Mouse (Mus musculus): ENCODE measurements at regions not wholly inside any gene's neighbourhood (a gene's known extent, or its start where the extent isn't known, plus 50 kb on each side); places are given as distances from the start of the nearest gene placed in this dataset.

- intact Hi-C loops (cut with DNase I) = no loop called here
These were observed 174.3 kb downstream of the Cryba4 start for GRCm38 (mm10) chr5:112077840-112078600.

DNA sequence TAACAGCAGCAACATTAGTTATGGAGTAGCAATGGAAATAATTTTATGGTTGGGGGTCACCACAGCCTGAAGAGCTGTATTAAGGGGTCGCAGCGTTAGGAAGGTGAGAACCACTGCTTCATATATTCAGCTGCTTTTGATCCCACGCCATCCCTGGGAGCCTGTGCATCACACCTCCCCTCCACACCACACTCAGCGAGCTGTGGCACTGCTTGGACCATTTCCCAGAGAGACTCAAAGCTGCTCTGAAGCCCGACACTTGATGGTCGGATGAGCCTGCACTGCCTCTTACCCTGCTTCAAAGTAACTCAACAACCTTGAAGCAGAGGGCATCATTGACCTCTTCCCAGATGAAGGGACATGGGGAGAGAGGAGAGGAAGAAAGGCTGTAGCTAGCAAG lies 171.3 kb downstream of the Cryba4 start:
- intact Hi-C loops (cut with DNase I) = no loop called here

DNA sequence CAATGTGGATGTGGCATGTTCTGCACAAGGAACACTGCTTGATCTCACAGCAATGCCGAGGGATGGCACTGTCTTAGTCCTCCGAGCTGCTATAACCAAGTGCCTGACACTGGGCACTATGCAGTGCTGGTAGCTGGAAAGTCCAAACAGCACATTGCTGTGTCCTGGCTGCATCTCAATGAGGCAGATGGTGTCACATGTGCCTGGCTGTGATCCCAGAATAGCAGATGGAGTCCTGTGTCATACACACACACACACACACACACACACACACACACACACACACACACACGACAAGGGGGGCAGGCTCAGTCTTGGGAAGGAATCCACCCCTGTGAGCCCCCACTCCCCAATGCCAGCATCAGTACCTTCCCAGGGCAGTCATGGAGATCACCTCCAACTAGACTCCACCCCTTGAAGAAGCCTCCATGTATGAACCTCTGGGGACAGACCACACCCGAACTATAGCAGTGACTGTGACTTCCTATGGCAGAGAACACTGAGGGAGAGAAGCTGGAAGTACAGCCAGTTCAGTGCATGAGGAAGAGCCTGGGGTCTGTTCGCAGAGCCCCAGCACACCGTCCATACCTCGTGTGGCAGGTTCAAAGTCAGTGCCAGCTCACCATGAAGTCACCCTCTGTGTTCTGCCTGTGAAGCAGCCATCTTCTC lies 160.3 kb downstream of the Cryba4 start:
- intact Hi-C loops (cut with DNase I) = no loop called here

DNA sequence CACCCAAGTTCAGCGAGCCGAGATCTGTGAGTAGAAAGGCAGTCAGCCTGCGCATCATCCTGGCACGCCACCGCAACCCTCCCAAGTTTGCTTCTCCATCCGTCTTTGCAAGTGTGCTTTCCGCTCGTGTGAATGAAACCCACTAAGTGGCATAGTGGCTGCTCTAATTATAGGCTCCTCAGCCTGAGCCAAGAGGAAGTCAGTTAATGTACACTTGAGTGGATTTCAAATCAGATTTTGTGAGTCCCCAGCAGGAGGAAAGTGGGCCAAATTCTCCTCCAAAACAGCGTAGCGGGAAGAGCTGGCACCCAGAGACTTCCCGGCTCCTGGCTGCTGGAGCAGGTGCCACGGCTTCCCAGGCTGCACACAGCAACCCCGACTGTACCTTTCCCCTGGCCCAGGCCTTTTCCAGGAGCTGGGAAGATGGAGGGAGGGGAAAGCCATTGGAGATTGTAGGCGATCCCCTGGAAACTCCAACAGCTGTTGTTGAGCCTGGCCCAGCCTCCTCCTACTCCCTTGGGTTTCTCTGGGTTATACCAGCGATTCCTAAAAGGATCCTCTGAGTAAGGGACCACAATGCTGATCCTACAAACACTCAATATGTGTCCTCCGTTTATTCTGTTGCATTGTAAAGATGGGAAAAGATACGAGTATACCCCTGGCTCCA lies 158.3 kb downstream of the Cryba4 start:
- intact Hi-C loops (cut with DNase I) = no loop called here

DNA sequence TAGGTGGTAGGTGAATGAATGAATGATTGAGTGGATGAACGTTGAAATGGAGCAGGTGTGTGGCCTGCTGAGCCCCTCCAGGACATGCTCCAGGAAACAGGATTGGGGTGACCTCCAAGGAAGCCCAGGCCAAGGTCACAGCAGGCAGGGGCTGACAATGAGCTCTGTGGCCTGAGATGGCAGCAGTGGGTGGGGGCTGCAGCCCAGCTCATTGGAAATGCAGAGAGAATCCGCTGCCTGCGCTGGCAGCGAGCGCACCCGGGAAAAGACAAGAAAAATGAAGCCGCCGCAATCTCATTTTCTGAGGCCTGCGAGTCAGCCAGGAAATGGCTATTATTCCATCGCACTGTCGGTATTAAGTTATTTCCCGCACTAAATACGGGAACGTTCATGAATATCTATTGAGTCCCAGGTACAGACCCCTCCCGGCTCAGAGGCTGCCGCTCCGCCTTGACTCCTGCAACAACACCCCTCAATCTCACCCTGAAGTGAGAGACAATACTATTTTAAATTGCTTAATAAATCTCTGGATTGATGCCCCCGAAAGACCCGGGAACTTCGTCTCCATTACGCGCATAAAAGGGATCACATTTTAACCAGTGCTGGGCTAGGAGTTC lies 153.7 kb downstream of the Cryba4 start:
- intact Hi-C loops (cut with DNase I) = no loop called here

DNA sequence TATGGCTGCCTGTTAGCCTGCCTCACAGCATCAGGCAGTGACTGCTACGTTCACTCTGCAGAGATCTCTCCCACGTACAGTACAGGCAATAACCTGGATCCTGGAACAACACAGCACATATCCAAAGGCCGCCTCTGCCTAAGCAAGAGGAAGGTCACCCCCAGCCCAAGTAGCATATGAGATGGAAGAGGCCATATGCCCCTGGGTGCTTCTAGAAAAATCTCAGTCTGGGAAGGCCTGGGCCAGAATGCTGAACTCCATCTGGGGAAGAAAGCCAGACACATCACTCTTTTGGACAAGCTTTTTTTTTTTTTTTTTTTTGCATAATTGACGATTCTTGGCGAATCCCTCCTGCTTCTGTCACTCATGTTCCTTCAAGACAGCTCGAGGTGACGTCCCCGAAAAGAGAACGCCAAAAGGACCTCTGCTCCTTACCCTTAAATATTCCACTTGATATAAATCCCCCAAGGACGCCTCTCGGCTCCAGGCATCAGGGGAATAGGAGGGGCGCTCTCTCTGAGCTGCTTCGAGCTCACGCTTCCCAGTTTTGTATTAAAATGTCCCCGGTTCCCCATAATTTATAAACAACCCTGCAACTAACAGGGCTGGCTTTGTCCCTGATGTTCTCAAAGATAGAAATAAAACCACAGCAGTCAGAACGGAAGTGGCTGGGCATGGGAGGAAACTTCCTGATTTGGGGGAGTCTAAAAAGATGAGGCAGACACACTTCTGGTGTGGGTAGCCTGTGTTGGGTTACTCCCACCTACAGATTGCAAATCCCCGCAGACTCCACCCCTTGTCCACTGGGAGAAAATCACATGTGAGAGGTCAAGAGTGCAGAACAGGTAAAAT lies 150.4 kb downstream of the Cryba4 start:
- intact Hi-C loops (cut with DNase I) = no loop called here

DNA sequence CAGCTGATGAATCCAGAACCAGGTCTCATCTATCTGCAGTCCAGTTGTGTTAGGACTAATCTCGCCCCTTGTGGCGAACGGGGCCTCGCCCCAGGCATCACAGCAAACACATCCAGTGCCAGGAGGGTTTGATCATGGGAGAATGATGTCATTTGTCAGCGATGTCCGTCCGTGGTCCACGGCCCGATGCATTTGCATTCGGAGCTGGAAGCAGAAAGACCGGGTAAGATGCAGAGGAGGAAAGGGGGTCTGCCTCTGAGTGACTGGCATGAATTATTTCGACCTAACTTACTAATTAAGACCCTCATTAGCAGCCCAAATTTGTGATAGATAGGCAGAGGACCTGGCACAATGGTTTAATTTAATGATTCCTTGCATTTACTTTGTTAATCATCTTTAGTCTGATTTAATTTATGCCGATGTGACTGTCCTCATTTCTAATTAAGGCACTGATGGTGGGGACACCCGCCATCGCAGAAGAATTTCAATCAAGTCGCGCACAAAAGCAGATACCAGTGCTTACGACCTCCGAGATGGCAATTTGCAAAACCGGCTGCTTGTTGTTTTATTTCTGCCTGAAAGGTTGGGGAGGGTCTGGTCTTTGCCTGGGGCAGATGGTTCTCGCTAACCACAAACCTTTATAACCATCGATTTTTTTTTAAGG lies 141.9 kb downstream of the Cryba4 start:
- intact Hi-C loops (cut with DNase I) = no loop called here

DNA sequence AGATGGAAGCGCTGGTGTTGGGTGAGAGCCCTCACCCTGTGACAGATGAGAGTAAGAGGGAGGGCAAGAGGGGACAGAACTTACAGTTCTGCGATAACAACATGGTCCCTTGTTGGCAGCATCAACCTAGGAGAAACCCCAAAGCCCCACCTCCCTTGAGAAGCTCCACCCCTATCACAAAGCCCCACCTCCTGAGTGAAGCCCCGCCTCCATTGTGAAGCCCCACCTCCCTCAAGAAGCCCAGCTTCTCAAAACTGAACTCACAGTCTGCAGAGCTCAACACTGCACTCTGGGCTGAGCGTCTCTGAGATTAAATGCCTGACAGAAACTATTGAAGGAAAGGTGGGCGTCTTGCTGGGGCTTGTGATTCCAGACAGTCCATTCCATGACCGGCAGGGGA lies 131.6 kb downstream of the Cryba4 start:
- intact Hi-C loops (cut with DNase I) = no loop called here

- intact Hi-C loops (cut with DNase I) = no loop called here
These were observed 130.8 kb downstream of the Cryba4 start for GRCm38 (mm10) chr5:112121554-112121953.

DNA sequence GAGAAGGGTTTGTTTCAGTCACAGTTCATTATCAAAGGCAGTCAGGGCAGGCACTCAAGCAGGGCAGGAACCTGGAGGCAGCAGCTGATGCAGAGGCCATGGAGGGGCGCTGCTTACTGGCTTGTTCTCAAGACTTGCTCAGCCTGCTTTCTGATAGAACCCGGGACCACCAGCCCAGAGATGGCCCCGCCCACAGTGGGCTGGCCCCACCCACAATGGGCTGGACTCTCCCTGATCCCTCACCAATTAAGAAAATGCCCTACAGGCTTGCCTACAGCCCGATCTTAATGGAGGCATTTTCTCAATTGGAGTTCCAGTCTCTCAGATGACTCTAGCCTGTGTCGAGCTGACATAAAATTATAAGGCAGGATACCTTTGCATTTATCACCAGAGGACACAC lies 129.7 kb downstream of the Cryba4 start:
- intact Hi-C loops (cut with DNase I) = no loop called here

GRCm38 (mm10) chr5:112127171-112127570 lies 125.1 kb downstream of the Cryba4 start:
- intact Hi-C loops (cut with DNase I) = no loop called here

DNA sequence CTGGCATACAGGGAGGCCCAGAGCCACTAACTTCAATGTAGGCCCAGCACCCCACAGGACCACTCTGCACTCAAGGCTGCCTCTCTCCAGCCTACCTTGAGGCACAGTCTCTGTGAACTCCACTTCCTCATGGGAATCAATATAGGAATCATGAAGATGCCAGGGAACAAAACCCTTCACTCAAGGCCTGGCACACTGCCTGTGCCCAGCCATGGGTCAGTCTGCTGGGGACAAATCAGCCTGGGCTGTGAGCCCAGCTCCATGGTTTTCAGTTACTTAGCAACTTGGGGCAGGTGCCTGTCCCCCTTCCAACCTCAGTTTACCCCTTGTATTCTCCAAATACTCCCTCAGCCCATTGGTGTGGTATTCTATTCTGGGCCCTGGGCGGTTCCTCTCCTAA lies 119.6 kb downstream of the Cryba4 start:
- intact Hi-C loops (cut with DNase I) = no loop called here

DNA sequence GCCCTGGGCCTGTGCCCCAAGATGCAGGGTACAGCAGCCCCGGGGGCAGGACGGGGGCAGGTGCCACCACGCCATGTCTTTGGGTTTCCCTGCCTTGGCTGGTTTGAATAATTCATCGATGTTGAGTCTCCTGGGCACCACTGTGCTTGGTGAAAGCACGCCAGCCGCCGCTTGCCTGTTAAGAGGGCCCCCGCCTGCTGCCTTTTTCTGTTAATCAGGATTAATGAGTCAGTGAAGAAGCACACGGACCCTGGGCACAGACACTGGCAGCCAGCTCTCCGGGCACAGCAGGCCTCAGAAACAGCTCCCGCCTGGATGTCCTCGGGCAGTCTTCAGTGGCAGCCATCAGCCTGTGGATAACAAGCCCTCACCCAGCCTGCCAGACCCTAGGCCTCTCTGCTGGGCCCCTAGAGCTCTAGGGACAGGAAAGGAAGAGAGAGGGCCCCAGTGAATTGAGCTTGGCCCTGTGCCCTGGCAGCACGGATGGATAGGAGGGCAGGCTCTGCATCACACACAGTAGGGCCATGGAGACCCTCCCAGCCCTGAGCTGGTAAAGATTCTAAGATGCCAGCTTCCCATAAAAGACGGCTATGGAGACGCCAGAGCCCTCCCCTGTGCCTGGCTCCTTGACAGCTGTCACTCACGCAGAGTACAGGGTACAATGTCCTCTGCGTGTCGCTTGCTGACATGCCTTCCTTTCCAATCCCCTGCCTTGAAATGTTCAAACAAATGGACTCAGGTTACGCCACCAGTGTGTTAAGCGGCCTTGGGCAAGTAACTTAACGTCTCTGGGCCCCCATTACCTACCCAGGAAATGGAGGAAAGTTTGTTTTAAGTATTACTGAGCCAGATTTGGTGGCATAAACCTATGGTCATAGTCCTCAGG lies 118.4 kb downstream of the Cryba4 start:
- intact Hi-C loops (cut with DNase I) = no loop called here

DNA sequence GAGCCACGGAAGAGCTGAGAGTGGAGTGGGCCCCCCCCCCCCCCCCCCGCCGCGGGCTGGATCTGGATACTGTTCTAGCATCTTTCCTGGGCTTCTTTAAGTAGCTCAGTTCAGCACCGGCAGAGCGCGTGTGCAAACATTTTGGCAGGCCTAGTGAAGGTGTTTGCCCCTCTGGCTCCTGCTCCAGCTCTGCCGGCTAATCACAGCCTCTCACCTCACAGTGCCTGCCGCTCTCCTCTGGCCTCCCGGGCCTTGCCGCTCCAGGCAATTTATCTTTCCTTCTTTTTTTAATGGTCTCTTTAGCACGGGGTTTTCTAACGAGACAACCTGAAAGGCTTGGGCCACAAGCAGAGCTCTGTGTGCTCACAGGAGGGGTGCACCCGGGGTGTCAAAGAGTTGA lies 115.7 kb downstream of the Cryba4 start:
- intact Hi-C loops (cut with DNase I) = no loop called here

- intact Hi-C loops (cut with DNase I) = no loop called here
These were observed 114.1 kb downstream of the Cryba4 start for GRCm38 (mm10) chr5:112138246-112138645.

DNA sequence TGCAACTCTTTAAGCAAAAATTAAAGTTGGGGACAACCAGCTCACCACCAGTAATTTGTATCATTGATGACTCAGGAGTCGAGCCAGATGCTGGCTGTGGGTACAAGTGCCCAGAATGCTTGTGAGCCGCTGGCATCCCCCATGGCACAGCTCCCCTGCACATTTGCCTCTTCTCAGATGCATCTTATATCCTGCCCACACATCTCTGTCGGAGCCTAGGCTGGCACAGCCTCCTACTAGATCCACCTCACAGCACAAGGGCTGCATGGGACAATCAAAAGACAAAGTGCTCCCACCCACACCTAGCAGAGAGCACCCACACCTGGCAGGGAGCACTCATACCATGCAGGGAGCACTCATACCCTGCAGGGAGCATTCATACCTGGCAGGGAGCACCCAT lies 109.6 kb downstream of the Cryba4 start:
- intact Hi-C loops (cut with DNase I) = no loop called here

GRCm38 (mm10) chr5:112143993-112144621 lies 108.2 kb downstream of the Cryba4 start:
- intact Hi-C loops (cut with DNase I) = no loop called here

DNA sequence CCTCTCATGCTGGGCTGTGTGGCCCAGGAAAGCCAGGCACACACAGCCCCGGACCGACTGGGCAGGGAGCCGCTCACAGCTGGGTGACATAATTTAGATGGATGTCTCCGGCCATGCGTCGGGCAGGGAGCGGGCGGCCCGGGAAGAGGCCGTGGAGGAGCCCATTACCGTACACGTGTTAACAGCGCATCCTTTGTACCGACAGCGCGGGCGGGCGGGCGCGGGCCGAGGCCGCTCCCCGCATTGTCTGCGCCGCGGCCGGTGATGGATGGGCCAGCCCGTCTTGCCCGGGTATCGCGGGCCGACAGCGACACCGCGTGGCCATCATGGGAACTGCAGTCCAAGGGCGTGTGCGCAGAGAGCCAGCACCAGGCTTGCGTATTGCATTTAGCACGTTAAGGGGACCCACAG lies 98.6 kb downstream of the Cryba4 start:
- intact Hi-C loops (cut with DNase I) = loop anchor here (2.0 to 10.0 kb wide), 4 partner anchors 221 to 879 kb away; no protein-coding TSS in a partner anchor

- intact Hi-C loops (cut with DNase I) = loop anchor here (5.0 to 10.0 kb wide), 3 partner anchors 222 to 880 kb away; no protein-coding TSS in a partner anchor
These were observed 97.7 kb downstream of the Cryba4 start for GRCm38 (mm10) chr5:112154650-112155049.
